Mouse (Mus musculus) C2C12 (cell line): ENCODE data around the gene Degs2.

Experiments used
- CEBPB ChIP-seq: IDR thresholded peaks from one replicate; pipeline ENCODE4 v1.6.1; 2011; ENCODE audit warnings: low read depth, mild to moderate bottlenecking, control low read depth, moderate library complexity
- CTCF ChIP-seq: IDR thresholded peaks from one replicate; pipeline ENCODE4 v1.5.1; 2011; ENCODE audit not compliant: control insufficient read depth, insufficient read depth, insufficient read length
- MAX ChIP-seq: IDR thresholded peaks from one replicate; pipeline ENCODE4 v1.6.1; 2011; ENCODE audit warnings: mild to moderate bottlenecking, control low read depth
- MYOD1 ChIP-seq: IDR thresholded peaks from one replicate; pipeline ENCODE4 v1.6.1; 2011; ENCODE audit warnings: low read depth; ENCODE audit not compliant: control insufficient read depth, insufficient read length
- USF1 ChIP-seq: IDR thresholded peaks from one replicate; pipeline ENCODE4 v1.6.1; 2011; ENCODE audit warnings: low read depth, mild to moderate bottlenecking, control low read depth, moderate library complexity

- TF ChIP-seq CTCF (no peak), USF1 (no peak), CEBPB (no peak), MYOD1 (no peak), MAX (no peak)
Observed at GRCm38 (mm10) chr12:108674502-108674901, 27.6 kb downstream of the Degs2 start.
